Mouse (Mus musculus) small intestine, adult 2 months (tissue): Measurements from ENCODE around the gene Sugt1.

Experiments used
- CTCF ChIP-seq: fragments of 200-500 bp; IDR thresholded peaks from 2 replicates; pipeline ENCODE4 v1.5.1; 2012; ENCODE audit warnings: low read depth, mild to moderate bottlenecking, control low read depth, inconsistent platforms, low read length, moderate library complexity, mixed read lengths; ENCODE audit not compliant: insufficient replicate concordance, insufficient read length; ENCODE audit errors: extremely low read depth
- POLR2A ChIP-seq: fragments of 200-500 bp; IDR thresholded peaks from 2 replicates; pipeline ENCODE4 v1.6.1; 2012; ENCODE audit warnings: low read depth, mild to moderate bottlenecking, control low read depth, inconsistent platforms, low read length, moderate library complexity

DNA sequence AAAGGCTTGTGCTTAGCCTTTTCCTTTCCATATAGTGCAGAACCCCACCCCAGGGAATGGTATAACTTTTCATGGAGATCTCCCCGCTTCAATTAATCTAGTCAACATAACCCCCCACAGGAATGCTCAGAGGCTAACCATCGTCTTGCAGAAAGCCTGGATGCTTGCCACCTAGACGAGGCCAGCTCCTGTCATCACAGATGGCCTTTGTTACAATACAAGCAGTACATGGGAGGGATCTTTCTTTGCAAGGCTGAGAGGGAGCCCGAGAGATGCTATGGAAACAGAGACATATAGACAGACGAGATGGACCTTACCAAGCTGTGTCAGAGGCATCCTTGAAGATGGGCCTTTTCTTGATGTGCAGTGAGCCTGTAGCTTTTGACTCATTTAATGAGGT, 93.2 kb downstream of the Sugt1 start:
- TF ChIP-seq CTCF (no peak), POLR2A (no peak)
